Mouse (Mus musculus) mouse embryonic stem cell (cell line): Measurements from ENCODE around the gene Nfrkb.

Experiments
- in situ Hi-C, 2 experiments: fragments of 300-500 bp; cut with MboI; formaldehyde crosslinking; loops; 1 replicate in 1 of 2; 3 replicates in 1 of 2; pipeline ENCODE4 v1.14.3; 2019 to 2020; ENCODE audit warnings: low sequenced_read_pairs in 2 of 2, low pct_unique_long_range_greater_than_20kb in 1 of 2, mixed read lengths in 1 of 2; ENCODE audit not compliant: unreplicated experiment in 1 of 2

The Nfrkb gene

GRCm38 (mm10) chr9:31405217-31405616 lies 19.2 kb downstream of the Nfrkb start:
- in situ Hi-C loops, result loop anchor here (10.0 to 25.0 kb wide), 2 partner anchors 132 to 140 kb away; no protein-coding TSS in a partner anchor

GRCm38 (mm10) chr9:31412165-31412564 lies 26.2 kb downstream of the Nfrkb start:
- in situ Hi-C loops, result loop anchor here in 1 of 2 experiments (25.0 kb wide), 1 partner anchor 125 kb away; no protein-coding TSS in a partner anchor

GRCm38 (mm10) chr9:31418821-31419220 lies 32.8 kb downstream of the Nfrkb start:
- in situ Hi-C loops, result loop anchor here in 1 of 2 experiments (25.0 kb wide), 1 partner anchor 118 kb away; no protein-coding TSS in a partner anchor

- in situ Hi-C loops, result loop anchor here in 1 of 2 experiments (25.0 kb wide), 1 partner anchor 115 kb away; no protein-coding TSS in a partner anchor
Observed at GRCm38 (mm10) chr9:31422143-31422542, 36.2 kb downstream of the Nfrkb start.

- in situ Hi-C loops, result no loop called here
Observed at GRCm38 (mm10) chr9:31428971-31429370, 43.0 kb downstream of the Nfrkb start.

- in situ Hi-C loops, result no loop called here
Observed at GRCm38 (mm10) chr9:31430011-31430410, 44.0 kb downstream of the Nfrkb start.

- in situ Hi-C loops, result no loop called here
Observed at GRCm38 (mm10) chr9:31431751-31432150, 45.8 kb downstream of the Nfrkb start.

- in situ Hi-C loops, result no loop called here
Observed at GRCm38 (mm10) chr9:31432336-31432975, 46.5 kb downstream of the Nfrkb start.

GRCm38 (mm10) chr9:31433431-31433830 lies 47.4 kb downstream of the Nfrkb start:
- in situ Hi-C loops, result no loop called here

- in situ Hi-C loops, result no loop called here
Observed at GRCm38 (mm10) chr9:31435415-31435814, 49.4 kb downstream of the Nfrkb start.

GRCm38 (mm10) chr9:31437861-31438260 lies 51.9 kb downstream of the Nfrkb start:
- in situ Hi-C loops, result no loop called here

GRCm38 (mm10) chr9:31438834-31439233 lies 52.8 kb downstream of the Nfrkb start:
- in situ Hi-C loops, result no loop called here

GRCm38 (mm10) chr9:31439341-31439740 lies 53.3 kb downstream of the Nfrkb start:
- in situ Hi-C loops, result no loop called here

- in situ Hi-C loops, result no loop called here
Observed at GRCm38 (mm10) chr9:31440366-31440765, 54.4 kb downstream of the Nfrkb start.

- in situ Hi-C loops, result no loop called here
Observed at GRCm38 (mm10) chr9:31441487-31441886, 55.5 kb downstream of the Nfrkb start.

GRCm38 (mm10) chr9:31444236-31444635 lies 58.2 kb downstream of the Nfrkb start:
- in situ Hi-C loops, result no loop called here

GRCm38 (mm10) chr9:31449145-31449772 lies 63.3 kb downstream of the Nfrkb start:
- in situ Hi-C loops, result no loop called here

GRCm38 (mm10) chr9:31452166-31452565 lies 66.2 kb downstream of the Nfrkb start:
- in situ Hi-C loops, result no loop called here

- in situ Hi-C loops, result no loop called here
Observed at GRCm38 (mm10) chr9:31454356-31454755, 68.4 kb downstream of the Nfrkb start.

GRCm38 (mm10) chr9:31463190-31463589 lies 77.2 kb downstream of the Nfrkb start:
- in situ Hi-C loops, result no loop called here
